Mouse (Mus musculus) heart, embryonic 11.5 days (tissue): ENCODE data around the gene Bicdl1. TPM values are rescaled to one million over a fixed set of nuclear protein-coding genes. Genes with fewer than 3 reads are reported as not detected.

Experiments used
- ATAC-seq: fragments of 200-750 bp; cut with Nextera tagmentation; replicated peaks from 2 replicates; pipeline ENCODE4 v1.8.0; 2017; ENCODE audit warnings: moderate library complexity; ENCODE audit not compliant: insufficient number of reproducible peaks, low FRiP score, low TSS enrichment
- H3K27ac ChIP-seq: fragments of 300-500 bp; sonication (generic); 2 replicates; pipeline ENCODE4 v1.5.1; 2014; ENCODE audit warnings: mild to moderate bottlenecking, low read depth, low read length
- H3K27me3 ChIP-seq: fragments of 300-500 bp; sonication (generic); 2 replicates; pipeline ENCODE4 v1.6.1; 2014; ENCODE audit warnings: mild to moderate bottlenecking, low read length, mixed read lengths; ENCODE audit not compliant: control insufficient read depth, insufficient read depth
- H3K36me3 ChIP-seq: fragments of 300-500 bp; sonication (generic); 2 replicates; pipeline ENCODE4 v1.6.1; 2014; ENCODE audit warnings: mild to moderate bottlenecking, low read length, moderate library complexity, mixed read lengths; ENCODE audit not compliant: control insufficient read depth, insufficient read depth
- H3K4me1 ChIP-seq: fragments of 300-500 bp; sonication (generic); 2 replicates; pipeline ENCODE4 v1.6.1; 2014; ENCODE audit warnings: low read length; ENCODE audit not compliant: control insufficient read depth, insufficient read depth
- H3K4me2 ChIP-seq: fragments of 300-500 bp; sonication (generic); 2 replicates; pipeline ENCODE4 v1.6.1; 2014; ENCODE audit warnings: mild to moderate bottlenecking, moderate library complexity
- H3K4me3 ChIP-seq: fragments of 300-500 bp; sonication (generic); 2 replicates; pipeline ENCODE4 v1.5.1; 2014; ENCODE audit warnings: low read depth, low read length
- H3K9ac ChIP-seq: fragments of 300-500 bp; sonication (generic); 2 replicates; pipeline ENCODE4 v1.6.1; 2014; ENCODE audit warnings: mild to moderate bottlenecking, low read depth, low read length, moderate library complexity
- H3K9me3 ChIP-seq: fragments of 300-500 bp; sonication (generic); replicated peaks from 2 replicates; pipeline ENCODE4 v1.6.1; 2016; ENCODE audit warnings: low read length; ENCODE audit not compliant: control insufficient read depth
- WGBS: fragments of 180-500 bp; shearing (Covaris S2); extraction: QIAGEN DNeasy Blood & Tissue Kit; methylation state at CpG from one replicate; pipeline ENCODE4 v1.1.7; 2014; ENCODE audit not compliant: insufficient replicate concordance; 5-methylcytosine and 5-hydroxymethylcytosine counted together
- polyA plus RNA-seq: library from polyadenylated mRNA; unstranded; fragments of >200 nt; fragmentation: Nextera tagmentation; extraction: Ambion mirVana; gene quantifications from 2 replicates; pipeline ENCODE4 v1.2.1, GENCODE M21; 2014

Gene Bicdl1
- polyA plus RNA-seq, 1 experiment from 2014 or later, result 6.6 TPM

DNA sequence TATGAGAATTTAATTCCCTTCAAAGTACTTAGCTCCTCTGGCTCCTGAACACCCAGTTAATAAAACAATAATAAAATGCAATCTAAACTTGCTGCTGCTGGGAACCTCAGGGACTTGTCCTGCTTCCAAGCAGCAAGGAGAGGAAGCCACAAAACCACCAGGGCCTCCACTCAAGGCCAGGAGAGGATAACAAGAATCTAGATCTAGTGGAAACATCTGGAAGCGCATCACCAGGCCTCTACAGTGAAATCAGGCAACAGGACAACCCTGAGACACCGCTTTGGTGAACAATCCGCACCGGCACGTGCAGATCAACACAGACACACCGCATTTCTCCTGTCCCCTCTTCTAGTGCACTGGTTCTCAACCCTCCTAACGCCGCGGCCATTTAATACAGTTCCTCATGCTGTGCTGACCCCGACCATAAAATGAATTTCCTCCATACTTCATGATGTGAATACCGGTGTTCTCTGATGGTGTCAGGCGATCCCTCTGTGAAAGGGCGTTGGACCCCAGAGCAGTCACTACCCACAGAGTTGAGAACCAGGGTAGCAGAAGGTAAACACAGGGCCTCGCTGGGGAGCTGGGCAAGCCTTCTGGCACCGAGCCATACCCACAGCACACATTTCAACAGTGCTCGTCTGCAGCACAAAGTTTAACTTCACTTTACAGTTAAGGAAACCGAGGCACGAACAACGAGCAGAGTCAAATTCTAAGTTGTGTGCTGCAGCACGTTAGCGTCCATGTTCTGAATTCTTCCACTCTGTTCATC, 9.0 kb downstream of the Bicdl1 start:
- 81% methylated on average over 21 of the region's 21 CpGs for WGBS
- no peaks in the 10 kb centered on the region for H3K36me3 ChIP-seq

GRCm38 (mm10) chr5:115720761-115721160, 10.7 kb downstream of the Bicdl1 start:
- no peak for ATAC-seq
- H3K4me1 ChIP-seq, result no peaks in the 10 kb centered on the region
- no peak overlapping the region for H3K4me2 ChIP-seq
- no peaks in the 10 kb centered on the region for H3K36me3 ChIP-seq
- H3K4me3 ChIP-seq, result no peak overlapping the region
- H3K27ac ChIP-seq, result no peak overlapping the region
- no peaks in the 10 kb centered on the region for H3K9me3 ChIP-seq
- no peak overlapping the region for H3K9ac ChIP-seq
- no peaks in the 10 kb centered on the region for H3K27me3 ChIP-seq
- WGBS, result 59% methylated on average over 3 of the region's 3 CpGs

More for the DNA sequence above, 9.0 kb downstream of the Bicdl1 start:
- Histone ChIP-seq H3K9ac (no peak overlapping the region), H3K4me1 (no peaks in the 10 kb centered on the region), H3K27me3 (no peaks in the 10 kb centered on the region), H3K27ac (no peak overlapping the region), H3K4me2 (no peak overlapping the region), H3K9me3 (no peaks in the 10 kb centered on the region), H3K4me3 (no peak overlapping the region)
- ATAC-seq, result no peak

GRCm38 (mm10) chr5:115717693-115718092, 13.7 kb downstream of the Bicdl1 start:
- Histone ChIP-seq H3K36me3 (no peaks in the 10 kb centered on the region), H3K9ac (no peak overlapping the region), H3K4me2 (no peak overlapping the region), H3K27me3 (no peaks in the 10 kb centered on the region), H3K4me1 (no peaks in the 10 kb centered on the region), H3K4me3 (no peak overlapping the region), H3K27ac (no peak overlapping the region), H3K9me3 (no peaks in the 10 kb centered on the region)
- 85% methylated on average over 3 of the region's 3 CpGs for WGBS
- ATAC-seq, result no peak

DNA sequence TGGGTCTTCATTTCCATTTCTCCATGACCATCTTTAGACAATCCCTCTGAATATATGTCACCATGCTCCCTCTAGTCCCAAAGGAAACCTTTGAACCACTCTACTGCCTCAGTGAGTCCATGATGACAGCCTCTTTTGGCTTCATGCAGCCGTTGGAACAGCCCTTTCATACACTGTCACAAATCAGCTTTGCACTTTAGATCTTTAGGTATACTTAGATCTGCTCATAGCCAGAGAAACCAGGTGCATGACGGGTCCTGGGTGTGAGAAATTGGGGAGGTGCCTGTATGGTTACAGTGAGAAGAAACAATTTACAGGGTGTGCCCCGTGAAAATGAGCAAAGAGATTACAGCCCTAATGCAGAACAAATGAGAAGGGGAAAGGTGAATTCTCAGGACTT, 14.3 kb downstream of the Bicdl1 start:
- Histone ChIP-seq H3K9ac (no peak overlapping the region), H3K9me3 (no peaks in the 10 kb centered on the region), H3K27me3 (no peaks in the 10 kb centered on the region), H3K4me1 (no peaks in the 10 kb centered on the region), H3K4me3 (no peak overlapping the region), H3K36me3 (no peaks in the 10 kb centered on the region), H3K27ac (no peak overlapping the region), H3K4me2 (no peak overlapping the region)
- no peak for ATAC-seq
- WGBS, result 75% methylated on average over 3 of the region's 3 CpGs

DNA sequence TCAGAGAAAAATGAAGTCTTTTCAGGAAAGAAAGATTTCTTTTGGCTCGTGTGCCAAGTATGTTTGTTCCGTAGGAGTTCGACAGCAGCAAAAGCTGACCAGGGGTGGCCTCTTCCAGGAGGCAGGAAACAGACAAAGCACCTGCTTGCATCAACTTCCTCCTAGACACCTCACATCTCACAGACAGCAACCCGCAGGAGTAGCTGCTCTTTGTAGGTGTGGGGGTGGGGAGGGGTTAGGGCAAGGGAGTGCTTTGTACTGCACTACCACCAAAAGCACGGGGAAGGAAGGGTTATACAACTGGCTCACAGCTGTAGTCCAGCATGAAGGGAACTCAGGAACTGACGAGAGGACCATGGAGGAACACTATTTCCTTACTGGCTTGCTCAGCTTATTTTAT, 15.0 kb downstream of the Bicdl1 start:
- H3K4me2 ChIP-seq, result no peak overlapping the region
- ATAC-seq, result no peak
- H3K9ac ChIP-seq, result no peak overlapping the region
- H3K4me1 ChIP-seq, result no peaks in the 10 kb centered on the region
- no peaks in the 10 kb centered on the region for H3K9me3 ChIP-seq
- no peak overlapping the region for H3K4me3 ChIP-seq
- no peaks in the 10 kb centered on the region for H3K27me3 ChIP-seq
- no peaks in the 10 kb centered on the region for H3K36me3 ChIP-seq
- no peak overlapping the region for H3K27ac ChIP-seq
- WGBS, result 70% methylated on average over 6 of the region's 6 CpGs

DNA sequence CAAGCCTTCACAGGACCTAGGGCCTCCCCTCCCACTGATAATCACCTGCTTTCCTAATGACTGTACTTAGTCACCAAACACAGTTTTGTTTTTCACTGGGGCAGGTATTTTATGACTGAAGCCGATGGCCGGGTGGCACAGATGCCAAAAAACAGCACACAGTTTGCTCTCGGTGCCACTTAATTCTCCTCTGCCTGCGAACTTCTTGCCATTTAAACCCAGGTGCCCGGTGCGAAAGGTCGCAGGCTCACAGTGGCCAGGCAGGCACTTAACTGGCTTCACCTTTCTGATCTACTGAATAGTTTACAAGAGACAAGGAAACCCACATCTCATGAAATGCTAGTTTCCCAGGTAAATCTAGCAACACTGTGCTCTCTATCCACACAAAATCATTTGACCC, 16.7 kb downstream of the Bicdl1 start:
- no peak for ATAC-seq
- 90% methylated on average over 7 of the region's 7 CpGs for WGBS
- H3K27me3 ChIP-seq, result no peaks in the 10 kb centered on the region

GRCm38 (mm10) chr5:115712487-115712886, 18.9 kb downstream of the Bicdl1 start:
- H3K27me3 ChIP-seq, result no peaks in the 10 kb centered on the region
- no peak overlapping the region for H3K27ac ChIP-seq
- H3K9me3 ChIP-seq, result no peaks in the 10 kb centered on the region
- no peak overlapping the region for H3K9ac ChIP-seq
- no peak for ATAC-seq
- 62% methylated on average over 6 of the region's 6 CpGs for WGBS
- no peaks in the 10 kb centered on the region for H3K36me3 ChIP-seq
- H3K4me1 ChIP-seq, result no peaks in the 10 kb centered on the region
- no peak overlapping the region for H3K4me3 ChIP-seq
- no peak overlapping the region for H3K4me2 ChIP-seq

More for the DNA sequence above, 16.7 kb downstream of the Bicdl1 start:
- H3K9ac ChIP-seq, result no peak overlapping the region
- H3K36me3 ChIP-seq, result no peaks in the 10 kb centered on the region
- no peak overlapping the region for H3K4me3 ChIP-seq
- H3K4me1 ChIP-seq, result no peaks in the 10 kb centered on the region
- H3K4me2 ChIP-seq, result no peak overlapping the region
- H3K27ac ChIP-seq, result no peak overlapping the region
- no peaks in the 10 kb centered on the region for H3K9me3 ChIP-seq

DNA sequence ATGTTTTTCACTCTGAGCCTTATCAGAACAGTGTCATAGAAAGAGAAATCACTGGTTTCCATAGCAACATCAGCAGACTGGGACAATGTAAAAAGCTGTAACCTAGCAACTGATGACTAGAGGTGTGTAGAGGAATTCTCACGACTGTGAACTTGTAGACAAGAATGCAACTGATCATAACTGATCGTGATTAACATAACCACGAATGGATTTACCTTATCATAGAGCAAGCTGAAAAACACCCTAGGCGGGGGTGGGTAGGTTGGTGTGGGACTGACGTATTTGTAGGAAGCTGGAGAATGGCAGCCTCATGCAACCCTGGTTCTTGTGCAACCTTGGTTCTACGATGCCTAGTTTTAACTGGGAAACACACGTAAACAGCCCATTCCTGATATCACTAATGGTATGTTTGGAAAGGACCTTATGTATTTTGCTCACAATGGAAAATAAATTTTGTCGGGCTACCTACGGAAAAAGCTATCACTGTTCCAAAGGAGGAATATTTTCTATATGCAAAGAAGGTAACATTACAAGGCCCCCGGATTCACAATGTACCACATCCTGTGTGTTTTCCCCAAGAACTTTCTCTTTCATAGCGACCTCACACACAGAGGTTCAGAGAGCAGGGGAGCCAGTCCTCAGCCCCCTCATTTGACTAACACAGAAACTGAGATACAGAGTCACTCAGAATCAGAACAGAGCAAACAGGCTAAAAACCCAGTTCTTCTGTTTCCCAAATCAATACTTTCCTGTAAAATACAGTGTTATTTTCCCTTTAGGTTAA, 19.6 kb downstream of the Bicdl1 start:
- no peaks in the 10 kb centered on the region for H3K36me3 ChIP-seq
- H3K4me3 ChIP-seq, result no peak overlapping the region
- no peak overlapping the region for H3K9ac ChIP-seq
- H3K27ac ChIP-seq, result no peak overlapping the region
- ATAC-seq, result no peak
- no peak overlapping the region for H3K4me2 ChIP-seq
- H3K27me3 ChIP-seq, result no peaks in the 10 kb centered on the region
- no peaks in the 10 kb centered on the region for H3K9me3 ChIP-seq
- H3K4me1 ChIP-seq, result no peaks in the 10 kb centered on the region
- WGBS, result 75% methylated on average over 11 of the region's 11 CpGs
